Mouse (Mus musculus) lung, postnatal 0 days (tissue): ENCODE measurements around the gene Cfb. TPM values are rescaled to one million over a fixed set of nuclear protein-coding genes. Genes with fewer than 3 reads are reported as not detected.
A peak's percentile ranks its signal among the peaks of the same experiment; 100 is the strongest.

ENCODE experiments used
- ATAC-seq: fragments of 200-750 bp; cut with Nextera tagmentation; 2 replicates; pipeline ENCODE4 v1.8.0; 2017; ENCODE audit warnings: moderate library complexity
- DNase-seq: peaks from one replicate; pipeline ENCODE4 v3.0.0-alpha.2; 2016; ENCODE audit warnings: low spot score
- H3K27ac ChIP-seq: fragments of 300-500 bp; sonication (generic); 2 replicates; pipeline ENCODE4 v1.5.1; 2014; ENCODE audit warnings: antibody characterized with exemption, mild to moderate bottlenecking, low read length, mixed read lengths
- H3K27me3 ChIP-seq: fragments of 300-500 bp; sonication (generic); replicated peaks from 2 replicates; pipeline ENCODE4 v1.6.1; 2014; ENCODE audit warnings: low read length, mixed read lengths; ENCODE audit not compliant: insufficient read depth
- H3K36me3 ChIP-seq: fragments of 300-500 bp; sonication (generic); 2 replicates; pipeline ENCODE4 v1.6.1; 2014; ENCODE audit warnings: low read length, mixed read lengths; ENCODE audit not compliant: insufficient read depth
- H3K4me1 ChIP-seq: fragments of 300-500 bp; sonication (generic); 2 replicates; pipeline ENCODE4 v1.6.1; 2014; ENCODE audit warnings: antibody characterized with exemption, low read depth, low read length, mixed read lengths; ENCODE audit not compliant: insufficient read depth
- H3K4me2 ChIP-seq: fragments of 300-500 bp; sonication (generic); replicated peaks from 2 replicates; pipeline ENCODE4 v1.6.1; 2014; ENCODE audit warnings: low read depth, mild to moderate bottlenecking, low read length, moderate library complexity, mixed read lengths
- H3K4me3 ChIP-seq: fragments of 300-500 bp; sonication (generic); 2 replicates; pipeline ENCODE4 v1.5.1; 2014; ENCODE audit warnings: low read depth, low read length
- H3K9ac ChIP-seq: fragments of 300-500 bp; sonication (generic); replicated peaks from 2 replicates; pipeline ENCODE4 v1.6.1; 2014; ENCODE audit warnings: low read depth, mild to moderate bottlenecking
- H3K9me3 ChIP-seq: fragments of 300-500 bp; sonication (generic); 2 replicates; pipeline ENCODE4 v1.6.1; 2016; ENCODE audit warnings: low read length, mixed read lengths
- CTCF ChIP-seq: IDR thresholded peaks from 2 replicates; pipeline ENCODE4 v1.5.1; 2016; ENCODE audit warnings: antibody characterized with exemption, mild to moderate bottlenecking
- EP300 ChIP-seq: IDR thresholded peaks from 2 replicates; pipeline ENCODE4 v1.6.1; 2016; ENCODE audit warnings: antibody characterized with exemption, mild to moderate bottlenecking, control low read depth
- WGBS: fragments of 180-500 bp; shearing (Covaris S2); extraction: QIAGEN DNeasy Blood & Tissue Kit; methylation state at CpG from one replicate; pipeline ENCODE4 v1.1.7; 2014; 5-methylcytosine and 5-hydroxymethylcytosine counted together
- polyA plus RNA-seq: library from polyadenylated mRNA; unstranded; fragments of >200 nt; fragmentation: Nextera tagmentation; extraction: Ambion mirVana; gene quantifications from 2 replicates; pipeline ENCODE4 v1.2.1, GENCODE M21; 2015

Gene Cfb
- polyA plus RNA-seq, 1 experiment from 2014 or later: 8.1 TPM

GRCm38 (mm10) chr17:34854761-34855160 is 7.6 kb downstream of the Cfb start:
- ATAC-seq: no peak
- no peak overlapping the region for H3K4me2 ChIP-seq
- H3K9ac ChIP-seq: no peak overlapping the region
- no peaks in the 10 kb centered on the region for H3K9me3 ChIP-seq
- peaks cover 7% of the 10 kb centered on the region for H3K4me1 ChIP-seq
- no peak overlapping the region for H3K4me3 ChIP-seq
- no peak overlapping the region for H3K27ac ChIP-seq
- WGBS: 72% methylated on average over 3 of the region's 3 CpGs
- 0 out of 2 replicates have a peak, but pooled peaks cover 14% of the 10 kb centered on the region for H3K36me3 ChIP-seq
- no peak for TF ChIP-seq EP300
- no peak for DNase-seq
- H3K27me3 ChIP-seq: no peaks in the 10 kb centered on the region

GRCm38 (mm10) chr17:34853511-34853910 is 8.8 kb downstream of the Cfb start:
- Histone ChIP-seq H3K4me2 (no peak overlapping the region), H3K27me3 (no peaks in the 10 kb centered on the region), H3K4me1 (peaks cover 7% of the 10 kb centered on the region), H3K4me3 (no peak overlapping the region), H3K27ac (no peak overlapping the region), H3K9ac (no peak overlapping the region), H3K9me3 (no peaks in the 10 kb centered on the region), H3K36me3 (0 out of 2 replicates have a peak, but pooled peaks cover 14% of the 10 kb centered on the region)
- WGBS: 66% methylated on average over 8 of the region's 8 CpGs
- no peak for ATAC-seq
- no peak for TF ChIP-seq CTCF
- no peak for TF ChIP-seq EP300
- no peak for DNase-seq

GRCm38 (mm10) chr17:34850517-34851125 is 11.7 kb downstream of the Cfb start:
- DNase-seq (no peak), ATAC-seq (peak; percentile 13)
- WGBS: under 1% methylated on average over 25 of the region's 25 CpGs
- H3K27me3 ChIP-seq: no peaks in the 10 kb centered on the region
- H3K9me3 ChIP-seq: no peaks in the 10 kb centered on the region
- peak overlapping the region; percentile 86 for H3K4me3 ChIP-seq
- peaks cover 35% of the 10 kb centered on the region for H3K36me3 ChIP-seq
- peak overlapping the region; percentile 99 for H3K4me2 ChIP-seq
- H3K9ac ChIP-seq: peak overlapping the region; percentile 75
- no peak for TF ChIP-seq EP300
- no peak for TF ChIP-seq CTCF
- H3K4me1 ChIP-seq: peaks cover 7% of the 10 kb centered on the region
- H3K27ac ChIP-seq: peak overlapping the region; percentile 59; the same call in 1 of the 2 replicates

GRCm38 (mm10) chr17:34849722-34850516 is 12.4 kb downstream of the Cfb start, which contains the start of the genes Skiv2l and Nelfe:
Gene Skiv2l (minus strand): TSS chr17:34850210.
Gene Nelfe (plus strand): TSS chr17:34850391.
- peak; percentile 99 for DNase-seq
- Histone ChIP-seq H3K27ac (peak within 1 kb of the TSS; percentile 59), H3K9ac (peak within 1 kb of the TSS; percentile 75), H3K4me1 (peaks cover 7% of the 10 kb centered on the region), H3K27me3 (no peaks in the 10 kb centered on the region), H3K4me3 (peak within 1 kb of the TSS; percentile 86), H3K36me3 (peaks cover 35% of the 10 kb centered on the region), H3K4me2 (peak within 1 kb of the TSS; percentile 99), H3K9me3 (no peaks in the 10 kb centered on the region)
- ATAC-seq: peak; percentile 99
- under 1% methylated on average over 50 of the region's 65 CpGs for WGBS
- TF ChIP-seq CTCF (no peak), EP300 (no peak)

- Histone ChIP-seq H3K9ac (no peak overlapping the region), H3K9me3 (no peaks in the 10 kb centered on the region), H3K27me3 (no peaks in the 10 kb centered on the region), H3K4me2 (no peak overlapping the region), H3K27ac (no peak overlapping the region), H3K4me3 (no peak overlapping the region), H3K4me1 (peaks cover 7% of the 10 kb centered on the region), H3K36me3 (peaks cover 25% of the 10 kb centered on the region)
- no peak for DNase-seq
- ATAC-seq: no peak
- WGBS: 94% methylated on average over 7 of the region's 7 CpGs
- no peak for TF ChIP-seq CTCF
- no peak for TF ChIP-seq EP300
Measured at GRCm38 (mm10) chr17:34847615-34848014, 14.7 kb downstream of the Cfb start.

- Histone ChIP-seq H3K4me1 (peaks cover 7% of the 10 kb centered on the region), H3K27me3 (no peaks in the 10 kb centered on the region), H3K4me2 (no peak overlapping the region), H3K27ac (no peak overlapping the region), H3K9me3 (no peaks in the 10 kb centered on the region), H3K4me3 (no peak overlapping the region), H3K36me3 (peaks cover 25% of the 10 kb centered on the region), H3K9ac (no peak overlapping the region)
- WGBS: 86% methylated on average over 6 of the region's 6 CpGs
- ATAC-seq (no peak), DNase-seq (no peak)
- TF ChIP-seq CTCF: no peak
- TF ChIP-seq EP300: no peak
Measured at GRCm38 (mm10) chr17:34847192-34847591, 15.1 kb downstream of the Cfb start.
